Mouse (Mus musculus) heart, adult 2 months (tissue): ENCODE data around the gene Nlrp10. TPM values are rescaled to one million over a fixed set of nuclear protein-coding genes. Genes with fewer than 3 reads are reported as not detected.

ENCODE experiments used
- DNase-seq, 2 experiments: peaks; one replicate each; pipeline ENCODE4 v3.0.0; 2021
- H3K27ac ChIP-seq: fragments of 200-600 bp; 2 replicates; pipeline ENCODE4 v1.8.1; 2022
- H3K27me3 ChIP-seq: fragments of 200-500 bp; 2 replicates; pipeline ENCODE4 v1.6.1; 2012; ENCODE audit warnings: mild to moderate bottlenecking, low read length, inconsistent platforms, mixed read lengths; ENCODE audit not compliant: control insufficient read depth, insufficient read depth
- H3K36me3 ChIP-seq: fragments of 200-500 bp; 2 replicates; pipeline ENCODE4 v1.6.1; 2012; ENCODE audit warnings: low read length, inconsistent platforms; ENCODE audit not compliant: control insufficient read depth, insufficient read depth
- H3K4me1 ChIP-seq: fragments of 200-500 bp; 2 replicates; pipeline ENCODE4 v1.6.1; 2011; ENCODE audit warnings: low read length; ENCODE audit not compliant: control insufficient read depth, insufficient read depth
- H3K4me3 ChIP-seq: fragments of 200-600 bp; 2 replicates; pipeline ENCODE4 v1.8.1; 2022
- H3K79me2 ChIP-seq: fragments of 200-500 bp; replicated peaks from 2 replicates; pipeline ENCODE4 v1.6.1; 2012; ENCODE audit warnings: mild to moderate bottlenecking, inconsistent platforms, low read length, moderate library complexity, mixed read lengths; ENCODE audit not compliant: control insufficient read depth, insufficient read depth
- H3K9ac ChIP-seq: fragments of 200-500 bp; 2 replicates; pipeline ENCODE4 v1.6.1; 2012; ENCODE audit warnings: low read depth, mild to moderate bottlenecking, control low read depth, inconsistent platforms, low read length, mixed read lengths
- CTCF ChIP-seq: fragments of 200-600 bp; IDR thresholded peaks from 2 replicates; pipeline ENCODE4 v1.8.1; 2022; ENCODE audit warnings: antibody characterized with exemption, mild to moderate bottlenecking, moderate library complexity
- EP300 ChIP-seq: fragments of 200-500 bp; IDR thresholded peaks from 2 replicates; pipeline ENCODE4 v1.6.1; 2011; ENCODE audit warnings: low read depth, low read length, control low read depth; ENCODE audit not compliant: insufficient read depth
- POLR2A ChIP-seq: fragments of 200-500 bp; IDR thresholded peaks from 2 replicates; pipeline ENCODE4 v1.6.1; 2011; ENCODE audit warnings: mild to moderate bottlenecking, low read depth, low read length, control low read depth; ENCODE audit not compliant: insufficient read depth
- WGBS: fragments of 180-500 bp; shearing (Covaris S2); methylation state at CpG from one replicate; pipeline ENCODE4 v1.1.7; 2018; 5-methylcytosine and 5-hydroxymethylcytosine counted together
- intact Hi-C: fragments of 180-260 bp; cut with DNase I; formaldehyde crosslinking; loops from one replicate; pipeline ENCODE4 v1.15.1; 2025
- polyA plus RNA-seq: library from polyadenylated mRNA; depleted of rRNA; stranded (reverse); fragments of >200 nt; gene quantifications from 2 replicates; pipeline ENCODE4 v1.2.3, GENCODE M21; 2012
- total RNA-seq, 2 experiments: library from RNA; stranded (reverse); gene quantifications; 2 replicates each; pipeline ENCODE4 v1.2.3; 2021

Gene Nlrp10
- total and polyA plus RNA-seq, 3 experiments, result 8.1 to 21.0 (median 17.4) TPM

DNA sequence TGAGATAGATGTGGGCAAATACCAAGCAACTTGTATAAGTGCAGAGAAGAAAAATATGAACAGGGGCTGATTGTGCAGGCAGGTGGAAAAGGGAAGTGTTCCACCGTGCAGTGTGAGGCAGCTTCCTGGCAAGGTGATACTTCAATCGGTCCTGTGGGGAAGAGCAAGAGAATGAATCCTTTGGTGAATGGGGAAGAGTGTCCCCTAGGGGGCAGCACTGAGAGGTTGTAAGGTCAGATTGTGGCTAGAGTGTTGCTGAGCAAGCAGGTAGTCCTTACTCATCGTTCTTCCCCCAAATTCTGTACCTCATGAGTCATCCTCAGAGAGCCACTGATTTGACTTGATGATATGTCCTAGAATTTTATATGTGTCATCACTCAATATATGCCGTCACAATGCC, 24.2 kb upstream of the Nlrp10 start:
- Histone ChIP-seq H3K36me3 (no peaks in the 10 kb centered on the region), H3K27me3 (peaks cover 11% of the 10 kb centered on the region), H3K27ac (no peak overlapping the region), H3K4me1 (no peaks in the 10 kb centered on the region; the same call in 1 of the 2 replicates), H3K4me3 (no peak overlapping the region), H3K9ac (no peak overlapping the region), H3K79me2 (no peaks in the 10 kb centered on the region)
- intact Hi-C loops, result no loop called here
- no peak for TF ChIP-seq EP300
- no peak for TF ChIP-seq POLR2A
- TF ChIP-seq CTCF, result peak; percentile 59
- WGBS, result 39% methylated on average over 4 of the region's 4 CpGs
- no peak for DNase-seq

DNA sequence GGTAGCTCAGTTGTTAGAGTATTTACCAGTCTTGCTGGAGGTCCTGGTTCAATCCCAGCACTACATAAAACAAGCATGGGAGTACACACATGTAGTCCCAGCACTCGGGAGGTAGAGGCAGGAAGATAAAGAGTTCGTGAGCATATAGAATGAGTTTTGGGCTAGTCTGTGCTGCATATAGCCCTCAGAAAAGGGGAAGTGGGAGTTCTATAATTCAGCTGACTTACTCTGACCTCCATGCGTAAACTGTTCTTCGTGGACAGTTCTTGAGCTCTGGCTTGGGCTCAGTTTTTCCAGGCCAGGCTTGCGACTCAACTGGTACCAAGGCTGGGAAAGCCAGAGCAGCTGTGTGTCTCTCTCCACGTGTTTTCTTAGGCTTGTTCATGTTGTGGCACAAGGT, 22.8 kb upstream of the Nlrp10 start:
- peaks cover 11% of the 10 kb centered on the region for H3K27me3 ChIP-seq

GRCm38 (mm10) chr7:108950762-108951331, 20.9 kb upstream of the Nlrp10 start:
- TF ChIP-seq EP300 (no peak), CTCF (no peak), POLR2A (no peak)
- Histone ChIP-seq H3K27me3 (peaks cover 11% of the 10 kb centered on the region), H3K36me3 (no peaks in the 10 kb centered on the region), H3K27ac (no peak overlapping the region), H3K79me2 (no peaks in the 10 kb centered on the region), H3K4me1 (no peaks in the 10 kb centered on the region; the same call in 1 of the 2 replicates), H3K4me3 (peak overlapping the region; percentile 46), H3K9ac (peak overlapping the region; percentile 26; the same call in 1 of the 2 replicates)
- intact Hi-C loops, result no loop called here
- 2% methylated on average over 52 of the region's 52 CpGs for WGBS
- peak; percentile 9 to 32 for DNase-seq

More for the DNA sequence above, 22.8 kb upstream of the Nlrp10 start:
- 74% methylated on average over 6 of the region's 6 CpGs for WGBS
- Histone ChIP-seq H3K4me3 (no peak overlapping the region), H3K36me3 (no peaks in the 10 kb centered on the region), H3K27ac (no peak overlapping the region), H3K79me2 (no peaks in the 10 kb centered on the region), H3K4me1 (no peaks in the 10 kb centered on the region; the same call in 1 of the 2 replicates), H3K9ac (no peak overlapping the region)
- no peak for DNase-seq
- intact Hi-C loops, result no loop called here
- TF ChIP-seq POLR2A (no peak), EP300 (no peak), CTCF (no peak)

- peak; percentile 39 to 50 for DNase-seq
- intact Hi-C loops, result no loop called here
- WGBS, result 2% methylated on average over 44 of the region's 44 CpGs
- peak within 1 kb of the TSS; percentile 46 for H3K4me3 ChIP-seq
- H3K79me2 ChIP-seq, result no peaks in the 10 kb centered on the region
- H3K4me1 ChIP-seq, result no peaks in the 10 kb centered on the region; the same call in 1 of the 2 replicates
- TF ChIP-seq CTCF (no peak), POLR2A (no peak), EP300 (no peak)
- peaks cover 11% of the 10 kb centered on the region for H3K27me3 ChIP-seq
- no peaks in the 10 kb centered on the region for H3K36me3 ChIP-seq
- H3K27ac ChIP-seq, result no peak within 1 kb of the TSS
- H3K9ac ChIP-seq, result peak within 1 kb of the TSS; percentile 26; the same call in 1 of the 2 replicates
Observed at GRCm38 (mm10) chr7:108950312-108950761, 20.4 kb upstream of the Nlrp10 start, which contains the start of gene Tub. Gene Tub, plus strand, starts transcription at chr7:108950338.

DNA sequence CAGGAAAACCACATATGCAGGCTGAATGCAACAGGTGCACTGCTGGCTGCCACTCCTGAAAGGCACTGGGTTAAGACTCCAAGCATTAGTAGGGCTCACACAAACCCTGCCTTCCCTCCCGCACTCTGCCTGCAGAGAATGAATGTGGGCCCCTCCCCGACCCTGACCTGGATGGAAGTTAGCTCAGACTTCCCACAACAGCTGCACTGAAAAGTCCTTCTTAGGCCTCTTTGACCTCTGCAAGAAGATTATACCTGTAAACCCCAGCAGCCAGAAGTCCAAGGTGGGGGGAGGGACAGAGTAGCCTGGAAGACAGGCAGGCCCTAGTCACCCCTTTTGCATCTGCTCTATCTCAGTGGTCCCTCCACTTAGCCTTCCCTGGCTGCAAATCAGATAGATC, 19.3 kb upstream of the Nlrp10 start:
- H3K36me3 ChIP-seq, result no peaks in the 10 kb centered on the region
- TF ChIP-seq POLR2A, result no peak
- TF ChIP-seq EP300, result no peak
- TF ChIP-seq CTCF, result no peak
- DNase-seq, result no peak
- H3K79me2 ChIP-seq, result no peaks in the 10 kb centered on the region
- no peak overlapping the region for H3K4me3 ChIP-seq
- WGBS, result 54% methylated on average over 2 of the region's 2 CpGs
- H3K9ac ChIP-seq, result no peak overlapping the region
- no peak overlapping the region for H3K27ac ChIP-seq
- peaks cover 11% of the 10 kb centered on the region for H3K27me3 ChIP-seq
- no peaks in the 10 kb centered on the region; the same call in 1 of the 2 replicates for H3K4me1 ChIP-seq
- intact Hi-C loops, result loop anchor here (5.0 kb wide), 1 partner anchor 78 kb away; no protein-coding TSS in a partner anchor

DNA sequence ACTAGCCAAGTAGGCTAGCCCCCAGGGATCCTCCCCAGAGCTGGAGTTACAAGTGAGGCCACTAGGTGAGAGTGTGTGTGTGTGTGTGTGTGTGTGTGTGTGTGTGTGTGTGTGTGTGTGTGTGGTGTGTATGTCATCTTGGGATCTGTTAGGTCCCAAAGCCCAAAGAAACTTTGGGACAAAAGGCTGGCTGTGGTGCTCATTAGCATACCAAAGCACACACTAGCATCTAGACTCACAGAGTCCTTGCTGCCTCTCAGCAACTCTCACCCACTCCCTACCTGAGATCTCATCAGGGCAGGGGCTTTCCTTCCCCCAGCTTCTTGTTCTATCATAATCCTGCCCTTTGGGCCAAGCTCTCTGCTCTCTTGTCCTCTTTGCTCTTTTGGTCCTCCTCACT, 18.6 kb upstream of the Nlrp10 start:
- no peak overlapping the region for H3K4me3 ChIP-seq
- no peak overlapping the region for H3K27ac ChIP-seq
- TF ChIP-seq POLR2A (no peak), EP300 (no peak), CTCF (no peak)
- no peaks in the 10 kb centered on the region for H3K79me2 ChIP-seq
- H3K4me1 ChIP-seq, result no peaks in the 10 kb centered on the region; the same call in 1 of the 2 replicates
- peaks cover 11% of the 10 kb centered on the region for H3K27me3 ChIP-seq
- no peak for DNase-seq
- no peaks in the 10 kb centered on the region for H3K36me3 ChIP-seq
- no peak overlapping the region for H3K9ac ChIP-seq
- intact Hi-C loops, result loop anchor here (5.0 kb wide), 1 partner anchor 79 kb away; no protein-coding TSS in a partner anchor
